Mouse (Mus musculus) neural tube, embryonic 15.5 days (tissue): ENCODE results near the gene Col4a3. TPM values are rescaled to one million over a fixed set of nuclear protein-coding genes. Genes with fewer than 3 reads are reported as not detected.

Source experiments
- ATAC-seq: fragments of 200-750 bp; cut with Nextera tagmentation; 2 replicates; pipeline ENCODE4 v1.8.0; 2017; ENCODE audit warnings: mild to moderate bottlenecking, moderate TSS enrichment, moderate library complexity; ENCODE audit not compliant: low FRiP score
- H3K27ac ChIP-seq: fragments of 300-500 bp; sonication (generic); replicated peaks from 2 replicates; pipeline ENCODE4 v1.5.1; 2015; ENCODE audit warnings: mild to moderate bottlenecking, inconsistent platforms
- H3K27me3 ChIP-seq: fragments of 300-500 bp; sonication (generic); replicated peaks from 2 replicates; pipeline ENCODE4 v1.6.1; 2015; ENCODE audit warnings: inconsistent platforms
- H3K36me3 ChIP-seq: fragments of 300-500 bp; sonication (generic); 2 replicates; pipeline ENCODE4 v1.6.1; 2015; ENCODE audit warnings: inconsistent platforms
- H3K4me1 ChIP-seq: fragments of 300-500 bp; sonication (generic); 2 replicates; pipeline ENCODE4 v1.6.1; 2015; ENCODE audit warnings: inconsistent platforms
- H3K4me2 ChIP-seq: fragments of 300-500 bp; sonication (generic); 2 replicates; pipeline ENCODE4 v1.6.1; 2015; ENCODE audit warnings: inconsistent platforms, mild to moderate bottlenecking, moderate library complexity
- H3K4me3 ChIP-seq: fragments of 300-500 bp; sonication (generic); replicated peaks from 2 replicates; pipeline ENCODE4 v1.5.1; 2015; ENCODE audit warnings: mild to moderate bottlenecking, inconsistent platforms
- H3K9ac ChIP-seq: fragments of 300-500 bp; sonication (generic); replicated peaks from 2 replicates; pipeline ENCODE4 v1.6.1; 2015; ENCODE audit warnings: mild to moderate bottlenecking, inconsistent platforms
- H3K9me3 ChIP-seq: fragments of 300-500 bp; sonication (generic); replicated peaks from 2 replicates; pipeline ENCODE4 v1.6.1; 2016; ENCODE audit warnings: inconsistent platforms
- WGBS: fragments of 180-500 bp; shearing (Covaris S2); methylation state at CpG from one replicate; pipeline ENCODE4 v1.1.7; 2015; ENCODE audit warnings: mixed read lengths; 5-methylcytosine and 5-hydroxymethylcytosine counted together
- polyA plus RNA-seq: library from polyadenylated mRNA; unstranded; fragments of >200 nt; fragmentation: Nextera tagmentation; extraction: Ambion mirVana; gene quantifications from 2 replicates; pipeline ENCODE4 v1.2.1, GENCODE M21; 2015

The Col4a3 gene
- polyA plus RNA-seq, 1 experiment from 2014 or later, result 0.33 TPM

- Histone ChIP-seq H3K27ac (no peak overlapping the region), H3K9me3 (no peaks in the 10 kb centered on the region), H3K36me3 (no peaks in the 10 kb centered on the region), H3K4me1 (no peaks in the 10 kb centered on the region), H3K27me3 (no peaks in the 10 kb centered on the region), H3K9ac (no peak overlapping the region), H3K4me3 (no peak overlapping the region), H3K4me2 (no peak overlapping the region)
- 92% methylated on average over 3 of the region's 3 CpGs for WGBS
- ATAC-seq, result no peak
Measured at GRCm38 (mm10) chr1:82575681-82576080, 11.0 kb upstream of the Col4a3 start.

DNA sequence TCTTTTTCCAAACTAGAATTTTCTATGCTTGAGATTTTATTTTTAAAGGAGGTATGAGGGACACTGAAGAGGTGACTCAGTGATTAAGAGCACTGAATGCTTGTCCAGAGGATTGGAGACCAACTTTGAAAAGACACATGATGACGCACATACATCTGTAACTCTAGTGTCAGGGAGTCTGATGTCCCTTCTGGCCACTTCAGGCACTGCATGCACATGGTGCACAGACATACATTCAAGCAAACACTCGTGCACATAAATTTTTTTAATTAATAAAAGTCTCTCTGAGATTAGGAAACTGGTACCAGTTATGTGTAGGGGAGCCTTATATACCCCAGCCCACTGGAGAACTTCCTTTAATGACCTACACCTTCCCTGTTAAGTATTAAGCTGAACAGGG is 10.5 kb upstream of the Col4a3 start:
- no peaks in the 10 kb centered on the region for H3K9me3 ChIP-seq
- H3K4me1 ChIP-seq, result no peaks in the 10 kb centered on the region
- no peak overlapping the region for H3K4me2 ChIP-seq
- 85% methylated on average over 2 of the region's 2 CpGs for WGBS
- H3K4me3 ChIP-seq, result no peak overlapping the region
- no peak for ATAC-seq
- no peak overlapping the region for H3K9ac ChIP-seq
- H3K27ac ChIP-seq, result no peak overlapping the region
- no peaks in the 10 kb centered on the region for H3K36me3 ChIP-seq
- no peaks in the 10 kb centered on the region for H3K27me3 ChIP-seq

GRCm38 (mm10) chr1:82577339-82577738 is 9.4 kb upstream of the Col4a3 start:
- H3K4me2 ChIP-seq, result no peak overlapping the region
- 92% methylated on average over 10 of the region's 10 CpGs for WGBS
- no peaks in the 10 kb centered on the region for H3K9me3 ChIP-seq
- H3K4me1 ChIP-seq, result no peaks in the 10 kb centered on the region
- ATAC-seq, result no peak
- H3K9ac ChIP-seq, result no peak overlapping the region
- H3K4me3 ChIP-seq, result no peak overlapping the region
- H3K27me3 ChIP-seq, result no peaks in the 10 kb centered on the region
- no peaks in the 10 kb centered on the region for H3K36me3 ChIP-seq
- no peak overlapping the region for H3K27ac ChIP-seq

GRCm38 (mm10) chr1:82577915-82578314 is 8.8 kb upstream of the Col4a3 start:
- Histone ChIP-seq H3K36me3 (no peaks in the 10 kb centered on the region), H3K9me3 (no peaks in the 10 kb centered on the region), H3K27ac (no peak overlapping the region), H3K27me3 (no peaks in the 10 kb centered on the region), H3K4me2 (no peak overlapping the region), H3K4me1 (no peaks in the 10 kb centered on the region), H3K4me3 (no peak overlapping the region), H3K9ac (no peak overlapping the region)
- WGBS, result 81% methylated on average over 3 of the region's 3 CpGs
- ATAC-seq, result no peak

GRCm38 (mm10) chr1:82578320-82578719 is 8.4 kb upstream of the Col4a3 start:
- no peak overlapping the region for H3K9ac ChIP-seq
- no peak overlapping the region for H3K4me2 ChIP-seq
- H3K4me3 ChIP-seq, result no peak overlapping the region
- WGBS, result 72% methylated on average over 4 of the region's 4 CpGs
- H3K4me1 ChIP-seq, result no peaks in the 10 kb centered on the region
- no peak for ATAC-seq
- H3K27me3 ChIP-seq, result no peaks in the 10 kb centered on the region
- H3K36me3 ChIP-seq, result no peaks in the 10 kb centered on the region
- H3K9me3 ChIP-seq, result no peaks in the 10 kb centered on the region
- H3K27ac ChIP-seq, result no peak overlapping the region

GRCm38 (mm10) chr1:82585981-82586380 is 740 bp upstream of the Col4a3 start:
- H3K4me1 ChIP-seq, result peaks cover 10% of the 10 kb centered on the region
- peak overlapping the region; percentile 74 for H3K4me2 ChIP-seq
- ATAC-seq, result no peak
- no peaks in the 10 kb centered on the region for H3K36me3 ChIP-seq
- H3K9ac ChIP-seq, result no peak overlapping the region
- H3K27me3 ChIP-seq, result peaks cover 21% of the 10 kb centered on the region
- no peak overlapping the region for H3K27ac ChIP-seq
- 74% methylated on average over 7 of the region's 7 CpGs for WGBS
- H3K9me3 ChIP-seq, result no peaks in the 10 kb centered on the region
- no peak overlapping the region for H3K4me3 ChIP-seq

- ATAC-seq, result no peak
- H3K4me1 ChIP-seq, result peaks cover 10% of the 10 kb centered on the region
- no peaks in the 10 kb centered on the region for H3K36me3 ChIP-seq
- H3K9ac ChIP-seq, result no peak overlapping the region
- 80% methylated on average over 4 of the region's 4 CpGs for WGBS
- no peak overlapping the region for H3K4me2 ChIP-seq
- H3K4me3 ChIP-seq, result no peak overlapping the region
- H3K27me3 ChIP-seq, result peaks cover 21% of the 10 kb centered on the region
- H3K27ac ChIP-seq, result no peak overlapping the region
- no peaks in the 10 kb centered on the region for H3K9me3 ChIP-seq
Measured at GRCm38 (mm10) chr1:82590266-82590665, 3.5 kb downstream of the Col4a3 start.

DNA sequence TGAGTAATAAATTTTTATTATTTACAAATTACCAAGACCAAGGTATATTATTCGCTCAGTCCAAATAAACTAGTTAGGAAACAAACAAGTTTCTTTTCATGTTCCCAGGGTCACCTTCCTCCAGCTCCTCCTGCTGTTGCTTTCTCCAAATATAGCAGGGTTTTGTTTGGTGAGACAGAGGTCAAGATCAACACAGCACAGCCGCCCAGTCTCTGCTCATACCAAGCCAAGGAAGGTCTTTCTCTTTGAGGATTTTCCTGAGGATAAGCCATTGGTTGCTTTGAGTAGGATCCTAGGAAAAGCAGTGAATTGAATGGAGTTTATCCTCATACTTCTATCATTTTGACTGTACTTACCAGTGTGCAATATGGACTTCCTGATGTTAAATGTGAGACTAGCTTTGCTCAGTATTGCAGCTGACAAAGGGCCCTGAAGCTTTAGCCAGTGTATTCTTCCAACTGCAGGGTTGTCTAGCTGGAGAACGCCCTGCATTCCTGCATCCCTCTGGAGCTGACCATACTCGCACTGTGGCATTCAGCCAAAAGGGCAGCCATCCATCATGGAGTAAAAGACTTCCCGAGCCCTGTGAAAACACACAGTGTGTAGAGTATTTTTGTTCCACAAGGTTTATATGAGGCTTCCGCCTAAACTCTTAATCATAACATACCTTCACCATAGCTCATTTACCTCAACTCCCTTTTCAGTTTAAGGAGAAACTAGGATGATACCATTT is 10.3 kb downstream of the Col4a3 start:
- Histone ChIP-seq H3K36me3 (no peaks in the 10 kb centered on the region), H3K4me2 (no peak overlapping the region), H3K4me3 (no peak overlapping the region), H3K4me1 (no peaks in the 10 kb centered on the region; the same call in 1 of the 2 replicates), H3K9ac (no peak overlapping the region), H3K9me3 (no peaks in the 10 kb centered on the region), H3K27me3 (no peaks in the 10 kb centered on the region), H3K27ac (no peak overlapping the region)
- no peak for ATAC-seq
- WGBS, result 51% methylated on average over 6 of the region's 6 CpGs

DNA sequence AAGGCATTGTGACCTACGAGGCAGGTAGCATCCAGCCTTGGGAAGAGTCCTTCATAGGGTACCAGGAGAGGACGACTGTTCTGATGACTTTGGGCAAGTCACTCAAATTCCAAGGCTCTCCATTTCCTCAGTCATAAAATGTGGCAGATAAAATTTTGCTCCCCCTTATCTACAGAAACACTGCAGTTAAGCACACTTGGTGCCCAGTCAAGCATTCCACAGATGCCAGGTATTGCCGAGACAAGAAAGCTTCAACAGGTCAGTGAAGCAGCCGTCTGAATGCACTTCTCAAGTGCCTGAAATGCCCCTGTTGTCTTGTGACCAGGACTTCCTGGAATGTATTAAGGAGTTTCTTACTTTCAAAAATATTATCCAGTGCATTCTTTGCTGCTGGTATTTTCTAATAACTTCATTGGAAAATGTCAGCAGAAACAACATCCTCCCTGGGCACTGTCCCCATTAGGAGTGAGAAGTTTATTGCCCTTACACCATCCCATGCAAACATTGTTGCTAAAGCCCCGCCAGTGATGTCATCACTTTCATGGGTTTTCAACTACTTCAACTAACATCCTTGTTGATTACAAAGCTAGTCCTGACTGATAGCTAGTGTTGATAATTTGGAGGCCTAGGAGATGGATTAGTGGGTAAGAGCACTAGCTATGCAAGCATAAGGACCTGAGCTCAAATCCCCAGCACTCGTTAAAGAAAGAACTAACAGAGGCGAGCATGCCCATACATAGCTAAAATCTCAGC is 16.7 kb downstream of the Col4a3 start:
- Histone ChIP-seq H3K4me1 (no peaks in the 10 kb centered on the region), H3K27me3 (no peaks in the 10 kb centered on the region), H3K9me3 (no peaks in the 10 kb centered on the region), H3K36me3 (no peaks in the 10 kb centered on the region), H3K4me3 (no peak overlapping the region), H3K9ac (no peak overlapping the region), H3K4me2 (no peak overlapping the region), H3K27ac (no peak overlapping the region)
- WGBS, result 80% methylated on average over 7 of the region's 7 CpGs
- no peak for ATAC-seq

DNA sequence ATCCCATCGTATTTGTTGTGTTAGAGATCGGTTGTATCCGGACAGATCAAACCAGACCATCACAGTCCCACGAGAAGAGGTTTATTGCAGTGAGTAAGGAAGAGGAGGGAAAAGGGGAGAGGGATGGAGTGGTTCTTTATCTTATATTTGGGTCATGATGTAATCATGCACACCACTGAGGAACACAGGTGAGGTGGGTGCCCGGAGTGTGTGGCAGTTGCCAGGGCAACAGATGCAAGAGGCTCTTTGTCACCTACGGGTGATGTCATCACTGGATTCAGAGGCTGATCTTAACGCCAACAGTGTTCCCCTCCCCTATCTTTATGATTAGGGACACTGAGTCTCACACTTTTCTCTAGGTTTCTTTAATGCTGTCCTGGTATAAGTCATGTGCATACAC is 18.6 kb downstream of the Col4a3 start:
- Histone ChIP-seq H3K4me1 (no peaks in the 10 kb centered on the region), H3K9ac (no peak overlapping the region), H3K9me3 (no peaks in the 10 kb centered on the region), H3K27me3 (no peaks in the 10 kb centered on the region), H3K27ac (no peak overlapping the region), H3K36me3 (no peaks in the 10 kb centered on the region), H3K4me2 (no peak overlapping the region), H3K4me3 (no peak overlapping the region)
- ATAC-seq, result no peak
- 90% methylated on average over 7 of the region's 7 CpGs for WGBS

GRCm38 (mm10) chr1:82605856-82606255 is 19.1 kb downstream of the Col4a3 start:
- 89% methylated on average over 7 of the region's 7 CpGs for WGBS

DNA sequence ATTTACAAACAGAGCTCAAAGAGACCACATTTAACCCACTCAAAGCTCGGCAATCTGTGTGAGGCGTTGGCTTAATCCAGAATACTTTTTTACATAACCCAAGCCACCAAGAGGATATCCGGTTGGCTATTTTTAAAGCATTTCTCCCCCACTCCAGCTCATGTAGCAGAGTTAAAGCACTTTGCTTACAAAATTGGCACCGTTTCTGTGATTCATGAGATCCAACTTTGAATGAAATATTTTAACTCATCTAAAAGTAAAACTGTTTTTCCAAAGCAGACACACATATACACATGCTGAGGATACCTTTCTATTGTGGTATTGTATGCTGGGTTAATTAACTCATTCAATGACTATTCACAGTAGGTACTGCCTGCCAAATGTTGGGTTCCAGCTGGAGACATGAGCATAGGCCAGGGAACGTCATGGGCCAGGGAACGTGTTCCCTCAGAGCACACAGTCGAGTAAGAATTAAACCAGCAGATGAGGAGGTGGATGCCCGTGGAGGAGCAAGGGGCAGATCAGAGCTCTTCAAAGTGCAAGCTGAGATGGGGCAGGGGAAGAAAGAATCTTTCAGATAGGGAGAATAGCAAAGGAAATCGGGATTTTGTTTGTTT is 22.0 kb downstream of the Col4a3 start:
- Histone ChIP-seq H3K9me3 (no peaks in the 10 kb centered on the region), H3K27ac (no peak overlapping the region), H3K27me3 (no peaks in the 10 kb centered on the region), H3K4me2 (no peak overlapping the region), H3K9ac (no peak overlapping the region), H3K4me3 (no peak overlapping the region), H3K36me3 (no peaks in the 10 kb centered on the region), H3K4me1 (no peaks in the 10 kb centered on the region)
- no peak for ATAC-seq
- WGBS, result 77% methylated on average over 9 of the region's 9 CpGs

More at GRCm38 (mm10) chr1:82605856-82606255, 19.1 kb downstream of the Col4a3 start:
- H3K27me3 ChIP-seq, result no peaks in the 10 kb centered on the region
- no peak overlapping the region for H3K4me2 ChIP-seq
- H3K27ac ChIP-seq, result no peak overlapping the region
- no peak overlapping the region for H3K4me3 ChIP-seq
- ATAC-seq, result no peak
- no peaks in the 10 kb centered on the region for H3K4me1 ChIP-seq
- no peaks in the 10 kb centered on the region for H3K36me3 ChIP-seq
- H3K9ac ChIP-seq, result no peak overlapping the region
- no peaks in the 10 kb centered on the region for H3K9me3 ChIP-seq
